Mouse (Mus musculus): ENCODE measurements around the gene Ackr2. TPM values are rescaled to one million over a fixed set of nuclear protein-coding genes. Genes with fewer than 3 reads are reported as not detected.
A peak's percentile ranks its signal among the peaks of the same experiment; 100 is the strongest.

Ackr2 gene
- polyA plus RNA-seq, 1 experiment from 2014 or later, result 1.7 TPM

- WGBS, result 69% methylated on average over 11 of the region's 11 CpGs
- H3K9me3 ChIP-seq (replicated peaks), result no peaks in the 10 kb centered on the region
Observed at GRCm38 (mm10) chr9:121926634-121927405, 28.7 kb downstream of the Ackr2 start.

GRCm38 (mm10) chr9:121927721-121928120 lies 29.6 kb downstream of the Ackr2 start:
- H3K27me3 ChIP-seq, result no peaks in the 10 kb centered on the region; the same call in 1 of the 2 replicates
- H3K36me3 ChIP-seq (ENCODE audit: poor library complexity, severe bottlenecking), result no peaks in the 10 kb centered on the region
- no peak overlapping the region for H3K9ac ChIP-seq
- no peak for ATAC-seq
- no peaks in the 10 kb centered on the region for H3K9me3 ChIP-seq (replicated peaks)
- no peaks in the 10 kb centered on the region for H3K4me1 ChIP-seq
- H3K27ac ChIP-seq, result no peak overlapping the region
- H3K4me2 ChIP-seq, result no peak overlapping the region
- H3K4me3 ChIP-seq, result no peak overlapping the region
- WGBS, result 83% methylated on average over 7 of the region's 7 CpGs

More at GRCm38 (mm10) chr9:121926634-121927405, 28.7 kb downstream of the Ackr2 start:
- H3K4me2 ChIP-seq, result no peak overlapping the region
- ATAC-seq, result no peak
- no peaks in the 10 kb centered on the region for H3K27me3 ChIP-seq
- no peak overlapping the region for H3K27ac ChIP-seq
- H3K4me1 ChIP-seq, result no peaks in the 10 kb centered on the region
- no peaks in the 10 kb centered on the region for H3K36me3 ChIP-seq (ENCODE audit: poor library complexity, severe bottlenecking)
- no peak overlapping the region for H3K4me3 ChIP-seq
- H3K9ac ChIP-seq, result no peak overlapping the region

- Histone ChIP-seq H3K27ac (no peak overlapping the region), H3K9me3 (replicated peaks) (no peaks in the 10 kb centered on the region), H3K9ac (no peak overlapping the region), H3K4me1 (no peaks in the 10 kb centered on the region), H3K27me3 (no peaks in the 10 kb centered on the region; the same call in 1 of the 2 replicates), H3K36me3 (ENCODE audit: poor library complexity, severe bottlenecking) (no peaks in the 10 kb centered on the region), H3K4me3 (no peak overlapping the region), H3K4me2 (no peak overlapping the region)
- ATAC-seq, result no peak
- WGBS, result 21% methylated on average over 2 of the region's 2 CpGs
Observed at GRCm38 (mm10) chr9:121928498-121928897, 30.3 kb downstream of the Ackr2 start.

GRCm38 (mm10) chr9:121934856-121935255 lies 36.7 kb downstream of the Ackr2 start:
- Histone ChIP-seq H3K9ac (no peak overlapping the region), H3K9me3 (replicated peaks) (no peaks in the 10 kb centered on the region), H3K4me2 (no peak overlapping the region), H3K27me3 (peaks cover 6% of the 10 kb centered on the region; the same call in 1 of the 2 replicates), H3K36me3 (ENCODE audit: poor library complexity, severe bottlenecking) (no peaks in the 10 kb centered on the region), H3K4me1 (no peaks in the 10 kb centered on the region; the same call in 1 of the 2 replicates), H3K4me3 (no peak overlapping the region), H3K27ac (no peak overlapping the region)
- ATAC-seq, result no peak
- 83% methylated on average over 4 of the region's 4 CpGs for WGBS

GRCm38 (mm10) chr9:121936952-121937351 lies 38.8 kb downstream of the Ackr2 start:
- no peak overlapping the region for H3K9ac ChIP-seq
- peak; percentile 79 for ATAC-seq
- WGBS, result 77% methylated on average over 1 of the region's 1 CpGs
- peaks cover 6% of the 10 kb centered on the region; the same call in 1 of the 2 replicates for H3K27me3 ChIP-seq
- no peaks in the 10 kb centered on the region for H3K36me3 ChIP-seq (ENCODE audit: poor library complexity, severe bottlenecking)
- H3K27ac ChIP-seq, result no peak overlapping the region
- no peaks in the 10 kb centered on the region for H3K9me3 ChIP-seq (replicated peaks)
- peak overlapping the region; percentile 42 for H3K4me3 ChIP-seq
- H3K4me2 ChIP-seq, result peak overlapping the region; percentile 59
- H3K4me1 ChIP-seq, result no peaks in the 10 kb centered on the region; the same call in 1 of the 2 replicates

- Histone ChIP-seq H3K4me1 (no peaks in the 10 kb centered on the region; the same call in 1 of the 2 replicates), H3K9ac (peak overlapping the region; percentile 43; the same call in 1 of the 2 replicates), H3K9me3 (replicated peaks) (no peaks in the 10 kb centered on the region), H3K27ac (peak overlapping the region; percentile 16; the same call in 1 of the 2 replicates), H3K4me2 (peak overlapping the region; percentile 59), H3K27me3 (peaks cover 6% of the 10 kb centered on the region; the same call in 1 of the 2 replicates), H3K4me3 (peak overlapping the region; percentile 42), H3K36me3 (ENCODE audit: poor library complexity, severe bottlenecking) (no peaks in the 10 kb centered on the region)
- peak; percentile 73 for ATAC-seq
- 59% methylated on average over 6 of the region's 6 CpGs for WGBS
Observed at GRCm38 (mm10) chr9:121937451-121937864, 39.3 kb downstream of the Ackr2 start.

- Histone ChIP-seq H3K27me3 (0 out of 2 replicates have a peak, but pooled peaks cover 6% of the 10 kb centered on the region), H3K36me3 (ENCODE audit: poor library complexity, severe bottlenecking) (no peaks in the 10 kb centered on the region), H3K9me3 (replicated peaks) (no peaks in the 10 kb centered on the region), H3K4me1 (no peaks in the 10 kb centered on the region; the same call in 1 of the 2 replicates), H3K4me3 (peak overlapping the region; percentile 42), H3K4me2 (peak overlapping the region; percentile 59), H3K9ac (peak overlapping the region; percentile 63), H3K27ac (peak overlapping the region; percentile 16; the same call in 1 of the 2 replicates)
- WGBS, result 49% methylated on average over 21 of the region's 21 CpGs
- peak; percentile 80 for ATAC-seq
Observed at GRCm38 (mm10) chr9:121937944-121938355, 39.8 kb downstream of the Ackr2 start.

- no peak for ATAC-seq
Observed at GRCm38 (mm10) chr9:121943005-121943404, 44.9 kb downstream of the Ackr2 start.

GRCm38 (mm10) chr9:121943628-121944027 lies 45.5 kb downstream of the Ackr2 start:
- Histone ChIP-seq H3K4me3 (no peak overlapping the region), H3K36me3 (ENCODE audit: poor library complexity, severe bottlenecking) (no peaks in the 10 kb centered on the region), H3K9ac (no peak overlapping the region), H3K9me3 (replicated peaks) (no peaks in the 10 kb centered on the region), H3K4me2 (no peak overlapping the region), H3K27ac (no peak overlapping the region), H3K27me3 (no peaks in the 10 kb centered on the region), H3K4me1 (no peaks in the 10 kb centered on the region)
- ATAC-seq, result no peak
- WGBS, result 90% methylated on average over 3 of the region's 3 CpGs

More at GRCm38 (mm10) chr9:121943005-121943404, 44.9 kb downstream of the Ackr2 start:
- no peaks in the 10 kb centered on the region for H3K4me1 ChIP-seq
- WGBS, result 87% methylated on average over 3 of the region's 3 CpGs
- no peaks in the 10 kb centered on the region for H3K36me3 ChIP-seq (ENCODE audit: poor library complexity, severe bottlenecking)
- no peak overlapping the region for H3K9ac ChIP-seq
- H3K9me3 ChIP-seq (replicated peaks), result no peaks in the 10 kb centered on the region
- H3K4me3 ChIP-seq, result no peak overlapping the region
- H3K27me3 ChIP-seq, result no peaks in the 10 kb centered on the region
- H3K4me2 ChIP-seq, result no peak overlapping the region
- no peak overlapping the region for H3K27ac ChIP-seq

GRCm38 (mm10) chr9:121947784-121948183 lies 49.6 kb downstream of the Ackr2 start:
- Histone ChIP-seq H3K9ac (no peak overlapping the region), H3K36me3 (ENCODE audit: poor library complexity, severe bottlenecking) (no peaks in the 10 kb centered on the region), H3K9me3 (replicated peaks) (no peaks in the 10 kb centered on the region), H3K4me2 (no peak overlapping the region), H3K4me3 (no peak overlapping the region), H3K27ac (no peak overlapping the region), H3K4me1 (peaks cover 15% of the 10 kb centered on the region), H3K27me3 (no peaks in the 10 kb centered on the region)
- WGBS, result 7% methylated on average over 4 of the region's 4 CpGs
- no peak for ATAC-seq

GRCm38 (mm10) chr9:121948431-121948830 lies 50.3 kb downstream of the Ackr2 start:
- peaks cover 15% of the 10 kb centered on the region for H3K4me1 ChIP-seq
- H3K9ac ChIP-seq, result no peak overlapping the region
- no peak for ATAC-seq
- H3K36me3 ChIP-seq (ENCODE audit: poor library complexity, severe bottlenecking), result no peaks in the 10 kb centered on the region
- H3K4me2 ChIP-seq, result no peak overlapping the region
- no peaks in the 10 kb centered on the region for H3K9me3 ChIP-seq (replicated peaks)
- no peak overlapping the region for H3K27ac ChIP-seq
- no peak overlapping the region for H3K4me3 ChIP-seq
- no peaks in the 10 kb centered on the region for H3K27me3 ChIP-seq
- WGBS, result 80% methylated on average over 4 of the region's 4 CpGs

- WGBS, result 2% methylated on average over 14 of the region's 14 CpGs
- H3K4me3 ChIP-seq, result peak within 1 kb of the TSS; percentile 24
Observed at GRCm38 (mm10) chr9:121950418-121951113, 52.4 kb downstream of the Ackr2 start, which contains the start of gene Fam198a. Fam198a (plus strand) TSS chr9:121950988.

More at GRCm38 (mm10) chr9:121950418-121951113, 52.4 kb downstream of the Ackr2 start, which contains the start of gene Fam198a:
- no peaks in the 10 kb centered on the region for H3K36me3 ChIP-seq (ENCODE audit: poor library complexity, severe bottlenecking)
- no peaks in the 10 kb centered on the region for H3K9me3 ChIP-seq (replicated peaks)
- no peaks in the 10 kb centered on the region for H3K27me3 ChIP-seq
- ATAC-seq, result peak; percentile 93
- H3K27ac ChIP-seq, result peak within 1 kb of the TSS; percentile 65
- peak within 1 kb of the TSS; percentile 41; the same call in 1 of the 2 replicates for H3K9ac ChIP-seq
- peak within 1 kb of the TSS; percentile 56 for H3K4me2 ChIP-seq
- H3K4me1 ChIP-seq, result peaks cover 15% of the 10 kb centered on the region

Measured in forebrain, embryonic 13.5 days (tissue).